Mouse (Mus musculus) stomach, postnatal 0 days (tissue): Measurements from ENCODE around the gene Lcn4. TPM values are rescaled to one million over a fixed set of nuclear protein-coding genes. Genes with fewer than 3 reads are reported as not detected.
"Not testable (repeated sequence)": the region's sequence is repeated elsewhere in the genome, so short reads cannot be mapped to it uniquely, and the experiment has no call there.

ENCODE experiments used
- ATAC-seq: fragments of 200-750 bp; cut with Nextera tagmentation; 2 replicates; pipeline ENCODE4 v1.8.0; 2017; ENCODE audit not compliant: low FRiP score, low TSS enrichment
- DNase-seq: peaks from one replicate; pipeline ENCODE4 v3.0.0-alpha.2; 2016; ENCODE audit warnings: low spot score
- H3K27ac ChIP-seq: fragments of 300-500 bp; sonication (generic); replicated peaks from 2 replicates; pipeline ENCODE4 v1.5.1; 2014; ENCODE audit warnings: mild to moderate bottlenecking, control low read depth
- H3K27me3 ChIP-seq: fragments of 300-500 bp; sonication (generic); 2 replicates; pipeline ENCODE4 v1.6.1; 2014; ENCODE audit warnings: low read length; ENCODE audit not compliant: control insufficient read depth, insufficient read depth
- H3K36me3 ChIP-seq: fragments of 300-500 bp; sonication (generic); 2 replicates; pipeline ENCODE4 v1.6.1; 2014; ENCODE audit warnings: low read length, mixed read lengths; ENCODE audit not compliant: control insufficient read depth, insufficient read depth
- H3K4me1 ChIP-seq: fragments of 300-500 bp; sonication (generic); replicated peaks from 2 replicates; pipeline ENCODE4 v1.6.1; 2014; ENCODE audit warnings: antibody characterized with exemption; ENCODE audit not compliant: control insufficient read depth, insufficient read depth
- H3K4me2 ChIP-seq: fragments of 300-500 bp; sonication (generic); replicated peaks from 2 replicates; pipeline ENCODE4 v1.6.1; 2014; ENCODE audit warnings: low read depth, mild to moderate bottlenecking, control low read depth, moderate library complexity
- H3K4me3 ChIP-seq: fragments of 300-500 bp; sonication (generic); 2 replicates; pipeline ENCODE4 v1.5.1; 2014; ENCODE audit warnings: low read depth, low read length, control low read depth
- H3K9ac ChIP-seq: fragments of 300-500 bp; sonication (generic); 2 replicates; pipeline ENCODE4 v1.6.1; 2014; ENCODE audit warnings: mild to moderate bottlenecking, low read length, control low read depth, mixed read lengths
- H3K9me3 ChIP-seq: fragments of 300-500 bp; sonication (generic); 2 replicates; pipeline ENCODE4 v1.6.1; 2016; ENCODE audit warnings: low read length; ENCODE audit not compliant: control insufficient read depth
- CTCF ChIP-seq: IDR thresholded peaks from 2 replicates; pipeline ENCODE4 v1.5.1; 2016; ENCODE audit warnings: antibody characterized with exemption, low read depth, mild to moderate bottlenecking, moderate library complexity
- EP300 ChIP-seq: optimal IDR thresholded peaks from 2 replicates; pipeline ENCODE3; 2016; ENCODE audit warnings: antibody characterized with exemption
- WGBS: fragments of 180-500 bp; shearing (Covaris S2); extraction: QIAGEN DNeasy Blood & Tissue Kit; methylation state at CpG from one replicate; pipeline ENCODE4 v1.1.7; 2014; 5-methylcytosine and 5-hydroxymethylcytosine counted together
- polyA plus RNA-seq: library from polyadenylated mRNA; unstranded; fragments of >200 nt; fragmentation: Nextera tagmentation; extraction: Ambion mirVana; gene quantifications from 2 replicates; pipeline ENCODE4 v1.2.1, GENCODE M21; 2015

Gene Lcn4
- not detected in 2 replicates for polyA plus RNA-seq

DNA sequence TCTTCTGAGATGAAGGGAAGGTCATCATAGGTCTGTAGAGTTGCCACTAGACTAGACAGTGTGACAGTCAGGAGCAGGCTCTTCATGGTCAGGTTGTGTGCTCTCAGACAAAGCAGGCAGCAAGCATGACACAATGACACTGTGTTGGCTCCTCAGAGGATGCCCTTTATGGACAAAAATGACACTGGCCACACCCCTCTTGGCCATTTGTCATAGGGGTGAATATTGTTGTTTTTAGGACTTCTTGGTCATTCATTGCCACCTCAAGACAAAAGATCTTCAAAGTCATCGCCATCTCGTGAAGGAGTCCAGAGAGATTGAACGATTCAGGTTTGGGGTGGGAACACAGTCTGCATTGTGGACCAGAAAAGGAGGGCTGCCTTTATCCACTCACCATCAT, at the start of gene Lcn4:
Gene Lcn4 (minus strand): TSS at position 101 of the 400 bp plus-strand sequence.
- no peak for ATAC-seq
- no peak within 1 kb of the TSS for H3K4me3 ChIP-seq
- no peaks in the 10 kb centered on the region for H3K36me3 ChIP-seq
- H3K4me2 ChIP-seq: no peak within 1 kb of the TSS
- DNase-seq: no peak
- no peaks in the 10 kb centered on the region for H3K27me3 ChIP-seq
- TF ChIP-seq CTCF (no peak), EP300 (no peak)
- no peaks in the 10 kb centered on the region for H3K9me3 ChIP-seq
- no peak within 1 kb of the TSS for H3K27ac ChIP-seq
- no peak within 1 kb of the TSS for H3K9ac ChIP-seq
- no peaks in the 10 kb centered on the region for H3K4me1 ChIP-seq
- WGBS: 88% methylated on average over 3 of the region's 3 CpGs

DNA sequence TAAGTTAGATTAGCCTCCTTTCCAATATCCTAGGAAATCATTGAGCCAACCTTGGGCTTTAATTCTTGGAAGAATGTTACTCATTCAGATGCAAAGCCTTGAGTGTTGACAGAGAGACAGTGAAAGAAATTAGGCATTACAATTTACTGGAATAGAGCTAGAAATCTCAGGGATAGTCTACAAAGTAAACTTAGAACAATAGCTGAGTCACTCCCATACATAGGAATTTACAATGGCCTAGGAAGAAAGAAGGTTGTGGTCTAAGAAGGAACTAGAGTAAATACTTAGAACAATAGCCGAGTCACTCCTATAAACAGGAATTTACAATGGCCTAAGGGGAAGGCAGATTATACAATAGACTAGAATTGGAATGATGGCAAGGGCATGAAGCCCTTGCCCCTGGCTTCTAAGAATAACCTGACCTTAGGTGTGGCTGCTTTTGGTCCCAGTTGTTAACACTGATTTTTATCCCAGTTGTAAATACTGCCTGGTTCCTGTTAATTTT, 15.1 kb upstream of the Lcn4 start:
- WGBS: 83% methylated on average over 1 of the region's 1 CpGs
- TF ChIP-seq CTCF (no peak), EP300 (no peak)

GRCm38 (mm10) chr2:26668746-26669145, 2.3 kb downstream of the Lcn4 start:
- Histone ChIP-seq H3K4me2 (no peak overlapping the region), H3K9ac (no peak overlapping the region), H3K27ac (no peak overlapping the region), H3K36me3 (no peaks in the 10 kb centered on the region), H3K4me3 (no peak overlapping the region), H3K4me1 (no peaks in the 10 kb centered on the region), H3K9me3 (no peaks in the 10 kb centered on the region), H3K27me3 (no peaks in the 10 kb centered on the region)
- ATAC-seq: no peak
- DNase-seq: no peak
- TF ChIP-seq CTCF: no peak
- no peak for TF ChIP-seq EP300

More for the DNA sequence above, 15.1 kb upstream of the Lcn4 start:
- no peaks in the 10 kb centered on the region for H3K27me3 ChIP-seq
- H3K27ac ChIP-seq: no peak overlapping the region
- no peak overlapping the region for H3K9ac ChIP-seq
- no peaks in the 10 kb centered on the region for H3K4me1 ChIP-seq
- ATAC-seq (no peak), DNase-seq (no peak)
- no peak overlapping the region for H3K4me3 ChIP-seq
- no peaks in the 10 kb centered on the region for H3K9me3 ChIP-seq
- no peak overlapping the region for H3K4me2 ChIP-seq
- no peaks in the 10 kb centered on the region for H3K36me3 ChIP-seq

DNA sequence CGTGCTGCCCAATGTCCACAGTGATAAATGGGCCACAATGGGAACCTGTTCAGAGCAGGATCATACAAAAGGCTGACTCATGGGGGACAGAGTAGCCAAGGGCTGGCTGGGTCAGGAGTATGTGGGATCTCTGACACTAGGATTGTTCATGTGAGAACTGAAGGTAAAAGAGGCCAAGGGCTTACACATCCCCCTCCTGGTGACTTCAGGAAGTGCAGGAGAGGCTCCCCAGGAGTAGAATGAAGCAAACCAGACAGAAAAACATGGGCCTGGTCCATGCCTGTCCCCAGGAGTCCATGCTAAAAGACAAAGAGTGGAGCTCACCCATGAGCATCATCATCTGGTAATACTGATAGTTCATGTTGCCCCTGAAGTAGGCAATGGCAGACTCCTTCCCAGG, 7.5 kb downstream of the Lcn4 start:
- WGBS: 81% methylated on average over 1 of the region's 1 CpGs
- ATAC-seq: peak; percentile 47; the same call in 1 of the 2 replicates
- not testable (repeated sequence) for H3K9me3 ChIP-seq, H3K27me3 ChIP-seq, H3K4me2 ChIP-seq, H3K9ac ChIP-seq, H3K4me3 ChIP-seq, H3K36me3 ChIP-seq, H3K4me1 ChIP-seq, H3K27ac ChIP-seq
- peak; percentile 77 for TF ChIP-seq CTCF
- peak; percentile 68 for DNase-seq

- H3K4me3 ChIP-seq: no peak overlapping the region
- H3K4me1 ChIP-seq: no peaks in the 10 kb centered on the region
- no peak for ATAC-seq
- DNase-seq: no peak
- H3K9ac ChIP-seq: no peak overlapping the region
- no peak for TF ChIP-seq CTCF
- no peak for TF ChIP-seq EP300
- no peak overlapping the region for H3K27ac ChIP-seq
- WGBS: 68% methylated on average over 10 of the region's 10 CpGs
- H3K27me3 ChIP-seq: no peaks in the 10 kb centered on the region
- H3K36me3 ChIP-seq: no peaks in the 10 kb centered on the region
- no peak overlapping the region for H3K4me2 ChIP-seq
- no peaks in the 10 kb centered on the region for H3K9me3 ChIP-seq
Observed at GRCm38 (mm10) chr2:26663112-26663511, 8.0 kb downstream of the Lcn4 start.

GRCm38 (mm10) chr2:26662509-26662882, 8.6 kb downstream of the Lcn4 start:
- DNase-seq (no peak), ATAC-seq (no peak)
- Histone ChIP-seq H3K4me1 (no peaks in the 10 kb centered on the region), H3K36me3 (no peaks in the 10 kb centered on the region), H3K9ac (no peak overlapping the region), H3K4me2 (no peak overlapping the region), H3K9me3 (no peaks in the 10 kb centered on the region), H3K4me3 (no peak overlapping the region), H3K27ac (no peak overlapping the region), H3K27me3 (no peaks in the 10 kb centered on the region)
- WGBS: 68% methylated on average over 13 of the region's 13 CpGs
- TF ChIP-seq CTCF (no peak), EP300 (no peak)
